Mouse (Mus musculus): ENCODE data around the gene Ephb1.

The Ephb1 gene

DNA sequence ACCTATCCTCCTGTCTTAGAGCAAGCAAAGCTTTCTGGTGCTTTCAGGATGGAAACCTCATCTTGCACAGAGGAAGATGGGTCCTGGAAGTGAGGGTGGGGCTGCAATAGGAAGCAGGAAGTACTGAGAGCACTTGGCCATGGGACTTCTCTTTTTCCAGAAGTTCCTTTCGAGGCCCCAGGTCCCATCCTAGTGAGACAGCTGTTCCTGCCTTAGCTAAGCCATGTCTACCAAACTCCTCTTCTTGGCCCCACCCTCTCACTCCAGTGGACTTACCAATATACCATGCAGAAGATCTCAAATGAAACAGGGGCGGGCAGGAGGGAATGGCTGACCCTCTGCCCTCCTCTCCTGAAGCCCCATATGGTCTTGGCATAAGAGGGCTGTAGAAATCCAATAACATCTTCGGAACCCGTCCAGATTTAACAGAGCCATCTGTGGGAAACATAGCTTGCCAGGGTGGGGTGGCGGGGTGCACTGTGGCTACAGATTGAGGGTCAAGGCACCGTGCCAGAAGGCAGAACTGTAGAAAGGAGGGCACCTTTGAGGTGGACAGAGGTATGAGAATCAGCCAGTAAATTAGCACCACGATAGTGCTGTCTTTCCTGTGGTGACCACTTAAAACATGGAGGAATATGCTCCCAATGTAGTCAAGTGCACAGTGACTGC, 48.9 kb downstream of the Ephb1 start:
- DNase-seq, result no peak

DNA sequence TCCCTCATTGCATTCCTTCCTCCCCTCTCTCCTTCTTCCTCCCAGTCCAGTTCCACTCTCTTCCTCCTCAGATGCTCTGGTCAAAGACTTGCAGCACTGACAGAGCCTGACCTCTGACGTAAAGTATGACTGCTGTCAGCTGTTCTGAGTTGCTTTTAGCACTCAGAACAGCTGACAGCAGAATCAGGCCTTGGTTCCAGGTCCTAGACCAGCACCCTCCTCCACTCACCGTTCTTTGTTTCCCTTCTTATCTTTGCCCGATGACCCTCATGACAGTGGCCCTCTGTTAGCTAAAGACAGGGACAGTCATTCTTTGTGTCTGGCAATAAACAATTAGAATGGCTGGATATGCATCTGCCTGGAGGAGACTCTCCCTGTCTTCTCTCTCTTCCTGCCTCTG, 49.7 kb downstream of the Ephb1 start:
- DNase-seq, result no peak

DNA sequence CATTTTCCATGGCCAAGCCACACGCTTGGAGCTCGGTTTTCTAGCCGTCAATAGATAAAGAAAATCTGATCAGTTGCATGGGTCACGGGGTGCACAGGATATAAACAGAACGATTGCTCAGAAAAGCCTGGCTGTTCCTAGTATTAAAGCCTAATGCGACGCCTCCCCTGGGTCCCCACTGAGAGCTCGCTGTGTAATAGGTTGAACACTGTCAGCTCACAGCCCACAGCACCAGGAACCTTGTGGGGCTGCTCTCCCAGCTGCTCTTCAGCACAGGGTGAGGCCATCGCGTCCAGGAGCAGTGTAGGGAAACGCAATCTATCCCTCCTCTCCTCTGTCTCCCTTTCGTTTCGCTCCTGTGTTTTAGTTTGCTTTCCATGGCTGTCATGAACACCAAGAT, 50.6 kb downstream of the Ephb1 start:
- DNase-seq, result no peak

DNA sequence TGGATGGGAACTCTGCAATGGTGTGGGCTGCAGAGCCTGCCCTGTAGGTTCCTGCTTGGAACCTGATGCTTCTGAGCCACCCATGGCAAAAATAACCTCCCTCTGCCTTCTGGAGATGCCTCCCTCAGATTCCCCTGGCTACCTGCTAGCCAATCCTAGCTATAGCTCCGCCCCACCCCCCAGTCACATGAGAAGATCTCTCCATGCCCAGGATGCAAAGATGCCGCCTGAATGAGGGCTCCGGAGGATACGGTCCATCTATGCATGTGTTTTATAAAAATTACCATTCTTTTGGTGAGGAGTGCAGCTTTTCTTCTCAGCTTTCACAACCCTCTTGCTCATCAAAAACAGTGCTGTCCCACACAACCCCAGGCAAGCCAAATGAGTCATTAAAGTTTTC, 53.5 kb downstream of the Ephb1 start:
- DNase-seq, result no peak

DNA sequence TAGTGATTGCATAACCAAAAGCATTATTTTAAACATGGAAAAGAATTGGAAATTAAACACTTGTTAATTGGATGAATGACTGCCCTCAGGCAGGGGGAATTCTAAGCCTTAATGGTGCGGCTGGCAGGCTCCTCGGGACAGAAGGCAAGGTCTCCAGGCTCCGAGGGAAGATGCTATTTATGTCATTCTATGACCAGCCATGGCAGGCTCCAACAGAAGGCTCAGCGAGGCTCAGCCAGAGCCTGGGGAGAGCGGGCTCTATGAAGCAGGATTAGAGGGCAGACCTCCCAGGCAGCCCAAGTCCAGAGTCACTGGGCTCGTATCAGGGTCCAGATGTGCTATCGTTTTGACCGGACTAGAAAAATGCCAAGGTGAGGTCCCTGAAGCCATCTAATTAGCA, 55.8 kb downstream of the Ephb1 start:
- DNase-seq, result no peak

DNA sequence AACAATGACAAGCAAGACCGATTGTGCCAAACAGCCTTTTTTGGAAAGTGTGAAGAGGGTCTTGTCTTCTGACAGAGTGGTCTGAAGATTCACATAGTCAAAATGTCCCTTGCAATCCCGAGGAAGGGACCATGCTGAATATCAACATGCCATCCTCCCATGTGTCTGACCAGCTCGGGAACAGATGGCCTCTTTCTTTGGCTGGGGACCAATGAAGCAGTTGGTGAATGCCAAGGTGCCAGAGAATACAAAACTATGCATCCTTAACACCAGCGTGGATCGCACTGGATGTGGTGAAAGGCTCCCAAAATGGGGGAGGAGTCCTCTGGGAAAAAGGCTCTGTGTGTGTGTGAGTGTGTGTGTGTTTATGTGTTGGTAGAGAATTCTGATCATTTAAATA, 56.5 kb downstream of the Ephb1 start:
- DNase-seq, result no peak

DNA sequence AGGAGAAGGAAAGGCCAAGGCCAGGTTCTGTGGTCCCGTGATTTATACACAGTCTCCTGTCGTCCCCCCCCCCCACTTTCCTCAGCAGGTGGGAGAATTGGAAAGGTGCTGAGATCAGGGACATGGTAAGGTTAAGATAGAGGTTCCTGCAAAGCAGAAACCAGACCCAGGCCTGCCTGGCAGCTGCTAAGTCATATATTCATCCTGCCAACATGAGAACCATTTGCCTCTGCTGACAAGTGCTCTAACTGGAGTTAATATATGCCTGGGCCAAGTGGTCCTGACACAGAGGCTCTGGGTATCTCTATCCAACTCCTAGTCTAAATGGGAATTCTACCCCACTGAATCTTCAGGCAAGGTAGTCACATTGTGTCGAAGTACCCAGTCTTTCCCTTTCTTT, 57.3 kb downstream of the Ephb1 start:
- no peak for DNase-seq

DNA sequence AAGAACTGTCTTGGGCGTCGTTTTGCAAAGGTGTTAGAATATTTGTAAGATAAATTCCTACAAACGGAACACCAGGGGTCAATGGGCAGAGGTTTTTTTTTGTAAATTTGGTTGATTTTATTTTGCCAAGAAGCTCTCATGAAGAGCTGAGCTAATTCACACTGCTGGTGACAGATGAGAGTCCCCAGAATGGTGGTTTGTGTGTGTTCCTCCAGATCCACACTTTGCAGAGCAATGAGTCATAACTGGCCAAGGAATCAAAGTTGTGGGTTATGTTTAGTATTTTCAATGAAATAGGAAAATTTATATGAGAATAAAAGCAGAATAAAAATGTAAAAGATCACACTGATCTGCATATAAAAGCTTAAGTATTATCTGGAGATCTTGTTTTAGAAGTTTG, 60.9 kb downstream of the Ephb1 start:
- no peak for DNase-seq

DNA sequence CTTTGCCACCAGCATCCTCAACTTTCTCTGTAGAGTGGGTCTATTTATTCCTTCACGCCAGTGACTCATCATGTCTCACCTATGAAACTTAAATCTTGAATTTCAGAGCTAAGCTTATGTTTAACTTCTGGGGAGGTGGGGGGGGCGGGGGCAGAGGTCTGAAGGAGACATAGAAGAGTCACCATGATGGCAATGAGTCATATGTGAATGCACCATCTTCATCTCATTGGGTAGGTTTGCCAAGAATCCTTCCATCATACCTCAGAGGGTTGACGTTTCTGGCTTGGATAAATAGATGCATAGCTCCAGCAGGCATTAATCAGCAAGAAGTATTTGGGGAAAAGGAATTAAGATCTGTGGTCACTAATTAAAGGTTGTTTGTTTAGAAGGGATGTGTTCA, 63.3 kb downstream of the Ephb1 start:
- no peak for DNase-seq

DNA sequence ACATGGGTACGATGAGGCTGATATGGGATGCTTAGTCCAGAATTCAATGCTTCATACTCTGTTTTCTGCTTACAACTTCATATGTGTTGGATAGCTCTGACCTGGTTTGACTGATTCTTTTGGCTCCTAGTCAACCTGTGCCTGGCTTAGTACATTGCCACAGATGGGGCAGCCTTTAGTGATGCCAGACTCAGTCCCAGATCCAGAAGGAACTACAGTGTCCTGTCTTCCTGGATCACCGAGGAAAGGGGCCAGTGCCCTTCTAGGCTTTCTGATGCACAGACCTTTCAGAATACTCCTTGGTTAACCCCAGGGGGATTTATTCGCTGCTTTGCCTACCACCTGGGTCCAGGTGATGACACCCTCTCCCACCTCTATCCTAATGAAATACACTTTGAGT, 66.1 kb downstream of the Ephb1 start:
- no peak for DNase-seq

DNA sequence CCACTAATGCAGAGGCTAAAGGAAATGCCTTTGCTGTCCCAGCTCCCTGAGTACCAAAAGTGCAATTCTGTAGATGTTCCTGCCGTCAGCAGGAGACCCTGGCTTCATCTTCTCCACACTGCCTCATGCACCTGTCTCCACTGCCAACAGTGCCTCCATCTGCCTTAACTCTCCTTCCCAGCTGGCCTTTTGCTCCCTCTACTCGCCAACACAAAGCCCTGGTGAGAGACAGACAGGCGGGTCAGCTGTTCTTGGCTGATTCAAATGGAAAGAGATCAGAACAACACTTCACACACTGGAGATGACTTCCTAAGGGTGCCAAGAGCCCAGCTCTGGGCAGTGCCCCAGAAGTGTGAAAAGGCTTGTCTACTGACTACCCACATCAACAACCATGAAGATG, 78.6 kb downstream of the Ephb1 start:
- DNase-seq, result no peak

DNA sequence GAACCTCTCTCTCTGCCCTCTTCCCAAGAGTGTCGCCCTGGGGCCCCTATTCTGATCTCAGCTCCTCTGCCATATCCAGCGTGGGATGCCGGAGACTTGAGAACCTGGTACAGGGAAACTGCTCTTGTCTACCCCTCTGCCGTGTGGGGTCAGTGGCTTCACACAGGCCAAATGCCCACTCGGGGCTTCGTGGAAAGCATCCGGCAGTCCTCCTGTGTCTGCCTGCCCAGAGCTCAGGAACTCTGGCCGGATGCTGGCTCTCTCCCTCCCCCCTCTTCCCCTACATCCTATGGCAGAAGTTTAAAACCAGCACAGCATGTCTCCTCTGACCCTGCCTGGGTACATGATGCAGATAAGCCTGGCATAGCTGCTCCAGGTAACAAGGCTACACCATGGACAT, 80.5 kb downstream of the Ephb1 start:
- no peak for DNase-seq

DNA sequence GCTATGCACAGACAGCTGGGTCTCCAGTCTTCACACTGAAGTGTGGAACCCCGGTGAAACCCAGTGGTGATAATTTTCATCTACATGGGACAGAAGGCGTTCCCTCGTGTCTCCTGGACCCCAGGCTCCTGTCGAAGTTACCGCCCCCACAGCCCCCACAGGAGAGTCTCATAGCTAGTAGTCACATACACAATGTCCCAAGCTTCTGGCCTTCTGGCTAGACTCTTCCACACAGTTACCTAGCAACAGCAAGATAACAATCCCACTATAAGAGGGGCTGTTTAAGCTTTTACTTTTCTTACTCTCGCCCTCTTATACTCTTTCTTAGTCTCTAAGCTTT, 81.1 kb downstream of the Ephb1 start:
- no peak for DNase-seq

DNA sequence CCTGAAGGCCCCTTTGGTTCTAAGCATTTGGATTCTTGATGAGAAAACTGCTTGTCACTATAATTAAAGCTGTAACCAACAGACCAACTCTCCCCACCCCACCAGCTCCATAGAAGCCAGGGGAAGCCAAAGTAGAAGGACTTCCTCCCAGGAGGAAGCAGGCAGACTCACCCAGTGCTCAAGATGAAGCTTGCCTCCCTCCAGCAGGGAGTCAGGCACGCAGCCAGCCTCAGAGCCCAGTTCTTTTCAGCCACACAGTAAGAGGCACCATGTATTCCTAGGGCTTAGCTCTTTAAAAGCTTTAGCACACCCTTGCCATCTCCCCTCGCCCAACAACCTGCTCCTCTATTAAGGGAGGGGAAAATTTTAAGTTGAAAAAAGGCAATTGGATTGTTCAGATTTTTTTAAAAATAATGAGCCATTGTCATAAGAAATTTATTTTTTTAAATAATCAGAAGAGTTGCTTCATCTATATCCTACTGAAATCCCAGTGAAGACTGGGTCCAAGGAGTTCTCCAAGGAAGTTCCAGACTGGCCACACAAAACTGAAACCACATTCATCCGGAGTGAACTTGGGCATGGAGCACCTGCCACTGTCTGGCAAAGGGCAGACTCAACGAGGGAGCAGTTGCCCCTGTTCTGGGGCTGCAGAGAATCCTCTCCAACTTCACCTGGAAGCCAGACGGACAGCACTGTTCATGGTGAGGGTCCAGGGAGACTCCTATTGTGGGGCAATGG, 81.6 kb downstream of the Ephb1 start:
- no peak for DNase-seq

DNA sequence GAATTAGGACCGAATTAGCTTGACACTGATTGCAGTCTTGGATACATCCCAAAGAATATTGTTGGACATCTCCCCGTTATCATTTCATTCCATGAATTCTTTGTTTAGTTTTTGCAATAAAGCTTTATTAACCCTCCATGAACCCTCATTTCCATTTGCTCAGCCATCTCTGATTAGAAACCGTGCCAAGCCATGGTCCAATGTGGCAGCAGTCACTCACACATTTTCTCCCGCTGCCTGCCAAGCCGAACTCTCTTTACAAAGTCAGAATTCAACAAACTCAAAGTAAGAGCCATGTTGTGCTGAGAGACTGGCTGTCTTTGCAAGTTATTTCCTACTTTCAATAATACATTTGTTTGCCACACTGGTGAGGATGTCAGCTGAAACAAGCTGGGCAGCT, 84.0 kb downstream of the Ephb1 start:
- no peak for DNase-seq

DNA sequence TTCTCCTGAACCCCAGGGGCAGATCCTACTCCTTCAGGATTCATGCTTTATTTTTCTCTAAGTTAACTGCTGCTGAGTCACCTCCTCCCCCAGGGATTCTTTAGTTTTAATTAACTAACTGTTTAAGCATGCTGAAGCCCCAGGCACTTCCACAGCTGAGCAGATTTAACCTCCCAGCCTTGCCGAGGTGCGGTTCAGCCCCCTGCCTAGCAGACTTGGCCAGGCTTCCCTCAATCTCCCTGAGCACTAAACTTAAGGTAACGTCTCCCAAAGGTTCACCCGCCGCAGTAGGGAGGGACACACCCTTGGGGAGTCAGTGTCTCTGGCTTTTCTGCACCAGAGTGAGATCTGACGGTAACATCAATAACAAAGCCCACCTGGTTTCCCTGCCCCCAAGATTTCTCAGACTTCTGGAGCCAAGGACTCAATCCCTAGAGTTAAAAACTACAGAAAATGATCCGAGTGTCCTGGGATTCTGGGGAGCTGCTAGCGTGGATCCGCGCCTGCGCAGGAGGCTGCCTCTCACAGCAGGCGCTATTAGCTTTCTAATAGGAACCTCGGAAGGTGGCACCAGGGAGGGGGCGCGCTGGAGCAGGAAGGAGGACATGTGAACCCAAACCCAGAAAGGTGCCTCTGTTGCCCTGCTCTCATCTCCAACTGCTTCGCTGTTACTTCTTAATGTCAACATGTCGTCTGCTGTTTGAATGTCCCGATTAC, 87.0 kb downstream of the Ephb1 start:
- DNase-seq, result peak; percentile 75

DNA sequence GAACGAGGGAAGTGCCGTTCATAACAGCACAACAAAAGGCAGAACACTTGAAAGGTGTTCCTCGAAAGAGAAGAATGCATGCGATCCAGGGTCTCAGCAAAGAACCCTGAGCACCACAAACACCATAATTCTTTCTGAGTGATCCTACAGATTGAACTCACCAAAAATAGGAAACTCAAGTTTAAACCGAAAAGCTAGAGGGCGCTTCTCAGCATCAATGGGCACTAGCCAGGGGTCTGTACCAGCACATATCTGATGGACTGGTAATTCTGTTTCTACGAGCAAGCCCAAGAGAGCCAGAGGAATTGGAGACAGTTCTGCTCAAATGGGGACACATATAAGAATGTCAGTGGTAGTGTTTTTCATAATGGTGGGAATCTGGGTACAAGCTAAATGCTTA, 90.7 kb downstream of the Ephb1 start:
- DNase-seq, result no peak

DNA sequence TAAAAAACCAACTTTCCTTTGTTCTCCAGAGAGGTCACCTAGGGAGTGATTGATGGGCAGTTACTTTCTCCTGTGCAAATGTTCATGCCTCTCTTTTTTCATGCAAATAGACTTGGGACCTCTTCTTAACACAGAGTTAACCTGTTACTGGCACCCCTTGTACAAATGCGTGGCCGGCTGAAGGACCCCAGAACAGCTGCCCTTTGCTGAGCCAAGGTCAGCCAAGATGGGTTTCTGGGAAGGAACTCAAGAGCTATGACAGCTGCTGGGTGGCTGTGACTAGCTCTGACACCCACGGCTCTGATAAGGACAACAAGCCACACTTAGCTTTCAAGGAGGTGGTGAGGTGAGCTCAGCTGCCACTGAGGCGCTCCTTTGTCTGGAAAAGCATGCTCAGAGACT, 92.4 kb downstream of the Ephb1 start:
- DNase-seq, result no peak

DNA sequence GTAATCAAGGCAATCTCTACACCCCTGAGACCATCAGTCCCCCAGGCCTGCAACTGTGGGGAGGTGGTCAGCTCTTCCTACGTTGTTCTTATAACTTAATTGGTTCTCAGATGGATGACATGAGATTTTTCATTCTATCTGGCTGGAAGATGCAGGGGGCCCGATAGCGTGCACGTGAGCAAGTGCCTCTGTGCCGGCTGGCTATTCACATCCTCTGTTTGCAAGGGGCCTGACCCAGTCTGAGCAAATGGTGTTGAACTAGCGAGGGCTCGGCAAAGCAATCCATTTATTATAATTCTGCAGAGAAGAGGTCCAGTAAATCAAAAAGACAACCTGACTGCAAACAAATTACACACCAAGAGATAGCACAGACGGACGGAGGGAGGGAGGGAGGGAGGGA, 93.0 kb downstream of the Ephb1 start:
- DNase-seq, result no peak

DNA sequence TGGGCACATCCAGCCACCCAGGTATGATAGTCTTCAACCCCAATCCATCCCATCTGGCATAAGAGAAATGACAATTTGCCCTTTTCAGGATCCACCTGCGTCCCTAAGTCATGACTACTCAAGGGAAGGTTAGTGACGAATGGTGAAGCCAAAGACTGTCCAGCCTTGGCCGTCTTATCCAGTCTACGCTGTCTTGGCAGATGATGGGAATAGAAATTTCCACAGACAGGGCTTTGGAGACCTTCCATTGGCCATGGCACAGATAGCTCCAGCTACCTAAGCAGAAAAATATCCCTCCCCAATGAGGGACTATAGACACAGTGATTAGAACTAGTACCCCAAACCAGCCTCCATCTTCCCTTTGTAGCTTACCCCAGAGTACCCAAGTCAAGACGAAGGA, 98.1 kb downstream of the Ephb1 start:
- no peak for DNase-seq

DNA sequence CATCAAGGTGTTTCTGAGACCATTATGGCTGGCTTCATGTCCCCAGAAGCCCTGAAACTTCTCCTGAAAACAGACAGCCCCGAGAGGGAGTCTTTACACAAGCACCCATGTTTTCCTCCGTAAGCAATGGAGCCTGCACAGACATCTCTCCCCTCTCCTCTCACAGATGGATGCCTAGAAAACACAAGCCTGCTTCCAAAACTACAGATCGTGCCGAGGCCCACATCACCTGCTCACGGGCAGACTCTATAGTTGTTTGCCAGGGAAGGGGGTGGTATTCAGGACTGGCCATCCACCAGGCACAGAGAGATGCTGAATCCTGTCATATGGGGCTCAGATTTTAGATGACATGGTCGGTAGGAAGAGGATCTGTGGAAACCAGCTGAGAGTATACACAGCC, 98.7 kb downstream of the Ephb1 start:
- no peak for DNase-seq

DNA sequence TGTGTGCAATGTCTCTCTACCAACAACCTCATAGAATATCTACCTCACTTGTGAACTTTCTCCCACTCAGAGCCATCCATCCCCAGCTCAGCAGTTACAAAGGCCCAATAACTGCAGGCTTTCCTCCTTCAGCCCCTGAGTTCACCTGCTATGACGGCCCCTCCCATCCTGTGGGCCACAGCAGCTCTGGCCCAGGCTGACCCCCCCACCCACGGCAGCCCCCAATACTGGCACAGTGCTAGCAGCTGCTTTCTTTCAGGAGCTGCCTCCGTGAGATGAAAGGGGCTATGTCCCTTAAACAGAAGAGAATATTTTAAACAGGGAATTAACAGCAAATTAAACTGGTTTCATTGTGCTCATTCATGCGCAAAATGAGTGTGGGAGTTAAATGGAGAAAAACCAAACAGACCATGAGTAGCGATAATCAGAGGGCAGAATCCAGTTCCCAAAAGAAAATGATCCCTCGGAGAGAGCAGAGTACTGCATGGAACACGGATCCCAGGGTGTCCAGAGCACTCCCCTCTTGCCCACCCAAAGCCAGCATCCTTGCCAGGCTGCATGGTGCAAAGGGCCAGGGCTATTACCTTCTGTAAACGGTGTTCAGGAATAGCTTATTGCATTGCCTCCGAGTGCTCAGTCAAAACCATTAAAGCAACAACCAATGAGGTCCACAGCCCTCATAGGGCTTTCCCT, 105.2 kb downstream of the Ephb1 start:
- DNase-seq, result peak; percentile 83

DNA sequence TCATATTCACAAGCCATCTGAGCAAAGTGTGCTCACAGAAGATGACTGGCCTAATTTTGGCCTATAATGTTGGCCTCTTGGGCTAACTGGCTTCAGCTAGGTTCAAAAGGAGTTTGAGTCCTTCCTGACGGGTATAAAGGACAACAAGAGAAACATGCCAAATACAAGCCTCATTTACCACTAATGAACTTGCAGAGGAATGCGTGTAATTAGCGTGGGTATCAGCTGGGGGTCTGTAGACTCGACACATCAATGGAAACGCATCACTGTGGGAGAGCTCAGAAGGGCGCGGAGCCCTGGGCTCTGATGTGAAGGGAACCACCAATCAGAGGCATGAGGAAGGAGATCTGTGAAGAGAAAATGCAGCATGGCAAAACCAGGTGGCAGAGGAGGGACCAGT, 108.9 kb downstream of the Ephb1 start:
- DNase-seq, result peak; percentile 90

DNA sequence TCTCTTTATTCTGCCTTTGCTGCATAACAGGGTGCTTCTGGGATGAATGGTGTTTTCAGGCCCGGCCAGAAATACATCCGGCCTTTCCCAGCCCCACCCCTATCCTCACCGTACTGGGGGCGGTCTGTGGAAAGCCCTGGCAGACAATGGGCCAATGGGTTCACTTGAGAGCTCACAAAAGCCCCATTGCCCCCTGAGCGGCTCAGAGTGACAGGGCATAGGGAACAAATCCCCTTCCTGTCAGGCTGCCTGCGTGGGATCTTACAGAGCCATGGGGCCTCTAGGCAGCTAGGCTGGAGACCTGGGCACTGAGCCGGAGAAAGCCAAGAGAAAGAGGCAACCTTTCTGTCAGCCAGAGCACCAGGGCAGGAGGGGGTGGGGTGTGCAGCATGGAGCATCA, 111.2 kb downstream of the Ephb1 start:
- DNase-seq, result peak; percentile 78
